Mouse (Mus musculus) midbrain, embryonic 14.5 days (tissue): Measurements from ENCODE around the gene Tspan15. TPM values are rescaled to one million over a fixed set of nuclear protein-coding genes. Genes with fewer than 3 reads are reported as not detected.

Experiments used
- ATAC-seq: fragments of 200-750 bp; cut with Nextera tagmentation; 2 replicates; pipeline ENCODE4 v1.8.0; 2017; ENCODE audit warnings: moderate number of reproducible peaks, moderate library complexity; ENCODE audit not compliant: low FRiP score, low TSS enrichment
- DNase-seq: peaks from one replicate; pipeline ENCODE4 v3.0.0-alpha.2; 2015
- H3K27ac ChIP-seq: fragments of 300-500 bp; sonication (generic); replicated peaks from 2 replicates; pipeline ENCODE4 v1.5.1; 2014; ENCODE audit warnings: mild to moderate bottlenecking, low read depth, low read length, moderate library complexity
- H3K27me3 ChIP-seq: fragments of 300-500 bp; sonication (generic); 2 replicates; pipeline ENCODE4 v1.6.1; 2014; ENCODE audit warnings: low read length, control low read depth, mixed read lengths; ENCODE audit not compliant: control insufficient read depth, insufficient read depth
- H3K36me3 ChIP-seq: fragments of 300-500 bp; sonication (generic); 2 replicates; pipeline ENCODE4 v1.6.1; 2014; ENCODE audit warnings: low read length, control low read depth; ENCODE audit not compliant: control insufficient read depth, insufficient read depth
- H3K4me1 ChIP-seq: fragments of 300-500 bp; sonication (generic); 2 replicates; pipeline ENCODE4 v1.6.1; 2014; ENCODE audit warnings: mild to moderate bottlenecking, antibody characterized with exemption, low read length, control low read depth; ENCODE audit not compliant: control insufficient read depth, insufficient read depth
- H3K4me2 ChIP-seq: fragments of 300-500 bp; sonication (generic); 2 replicates; pipeline ENCODE4 v1.6.1; 2014; ENCODE audit warnings: mild to moderate bottlenecking, low read length, moderate library complexity
- H3K4me3 ChIP-seq: fragments of 300-500 bp; sonication (generic); replicated peaks from 2 replicates; pipeline ENCODE4 v1.5.1; 2014; ENCODE audit warnings: low read depth, low read length
- H3K9ac ChIP-seq: fragments of 300-500 bp; sonication (generic); replicated peaks from 2 replicates; pipeline ENCODE4 v1.6.1; 2014; ENCODE audit warnings: mild to moderate bottlenecking, low read length, moderate library complexity
- H3K9me3 ChIP-seq: fragments of 300-500 bp; sonication (generic); 2 replicates; pipeline ENCODE4 v1.6.1; 2016; ENCODE audit warnings: low read length, control low read depth, mixed read lengths; ENCODE audit not compliant: control insufficient read depth
- WGBS: fragments of 180-500 bp; shearing (Covaris S2); extraction: QIAGEN DNeasy Blood & Tissue Kit; methylation state at CpG from one replicate; pipeline ENCODE4 v1.1.7; 2014; 5-methylcytosine and 5-hydroxymethylcytosine counted together
- polyA plus RNA-seq: library from polyadenylated mRNA; unstranded; fragments of >200 nt; fragmentation: Nextera tagmentation; extraction: Ambion mirVana; gene quantifications from 2 replicates; pipeline ENCODE4 v1.2.1, GENCODE M21; 2014

Tspan15 gene
- 12.7 and 13.4 TPM in 2 replicates for polyA plus RNA-seq

DNA sequence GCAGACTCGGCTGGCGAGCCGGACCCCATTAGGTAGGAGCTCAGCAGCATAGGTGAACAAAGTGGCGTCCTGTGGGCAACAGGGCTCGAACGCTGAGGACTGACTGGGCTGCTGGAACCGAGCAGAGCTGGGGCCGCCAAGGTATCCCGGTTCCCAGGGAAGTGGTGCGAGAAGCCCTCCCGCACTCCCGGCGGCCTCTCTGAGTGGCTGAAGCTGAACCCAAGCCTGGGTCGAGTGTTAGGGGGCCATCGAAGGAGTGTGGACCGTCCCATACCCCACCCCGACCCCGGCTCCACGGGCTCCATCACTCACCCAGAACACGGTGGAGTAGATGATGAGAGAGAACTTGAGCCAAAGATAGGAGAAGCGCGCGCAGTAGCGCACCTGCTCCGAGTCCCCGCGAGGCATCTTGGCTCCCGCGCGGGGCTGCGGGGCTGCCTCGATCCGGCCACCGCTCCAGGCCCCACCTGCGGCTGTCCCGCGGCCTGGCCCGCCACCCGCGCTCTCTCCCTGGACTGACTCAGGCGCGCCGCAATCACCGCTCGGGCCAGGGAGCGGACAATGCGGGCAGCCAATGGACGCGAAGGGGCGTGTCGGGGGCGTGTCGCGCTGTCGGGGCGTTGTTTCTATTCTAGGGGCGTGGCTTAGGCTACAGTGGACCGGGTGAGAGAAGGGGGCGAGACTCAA is at the start of gene Tspan15:
Gene Tspan15 (minus strand): TSS at position 544 of the 687 bp plus-strand sequence.
- H3K36me3 ChIP-seq: no peaks in the 10 kb centered on the region
- ATAC-seq (peak; percentile 93), DNase-seq (peak; percentile 94)
- H3K9ac ChIP-seq: peak within 1 kb of the TSS; percentile 66
- H3K27me3 ChIP-seq: no peaks in the 10 kb centered on the region
- WGBS: under 1% methylated on average over 59 of the region's 59 CpGs
- H3K4me2 ChIP-seq: peak within 1 kb of the TSS; percentile 94
- H3K27ac ChIP-seq: no peak within 1 kb of the TSS
- no peaks in the 10 kb centered on the region for H3K9me3 ChIP-seq
- H3K4me1 ChIP-seq: peaks cover 10% of the 10 kb centered on the region; the same call in 1 of the 2 replicates
- H3K4me3 ChIP-seq: peak within 1 kb of the TSS; percentile 60

DNA sequence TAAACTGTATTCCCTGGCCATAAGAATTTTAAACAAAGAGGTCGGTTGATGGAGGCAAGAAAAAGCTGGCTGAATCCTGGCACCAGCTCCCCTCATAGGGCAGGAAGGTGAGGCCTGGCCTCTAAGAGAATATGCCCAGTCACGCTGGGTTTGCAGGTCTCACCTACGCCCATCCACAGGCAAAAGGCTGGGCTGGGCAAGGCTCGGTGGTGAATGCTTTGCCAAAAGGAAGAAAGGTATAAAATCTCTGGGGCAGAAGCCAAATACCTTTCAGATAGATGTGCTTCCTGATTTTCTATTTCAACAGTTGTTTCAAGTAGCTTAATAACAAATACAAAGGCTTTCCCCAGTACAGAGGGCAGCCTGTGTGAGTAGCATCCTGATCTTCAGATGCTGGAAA is 48.6 kb upstream of the Tspan15 start:
- no peak overlapping the region for H3K4me3 ChIP-seq
- DNase-seq (no peak), ATAC-seq (no peak)
- H3K4me1 ChIP-seq: no peaks in the 10 kb centered on the region
- no peaks in the 10 kb centered on the region for H3K27me3 ChIP-seq
- no peak overlapping the region for H3K4me2 ChIP-seq
- H3K36me3 ChIP-seq: peaks cover 48% of the 10 kb centered on the region
- H3K27ac ChIP-seq: no peak overlapping the region
- 90% methylated on average over 4 of the region's 4 CpGs for WGBS
- H3K9me3 ChIP-seq: no peaks in the 10 kb centered on the region
- H3K9ac ChIP-seq: no peak overlapping the region

DNA sequence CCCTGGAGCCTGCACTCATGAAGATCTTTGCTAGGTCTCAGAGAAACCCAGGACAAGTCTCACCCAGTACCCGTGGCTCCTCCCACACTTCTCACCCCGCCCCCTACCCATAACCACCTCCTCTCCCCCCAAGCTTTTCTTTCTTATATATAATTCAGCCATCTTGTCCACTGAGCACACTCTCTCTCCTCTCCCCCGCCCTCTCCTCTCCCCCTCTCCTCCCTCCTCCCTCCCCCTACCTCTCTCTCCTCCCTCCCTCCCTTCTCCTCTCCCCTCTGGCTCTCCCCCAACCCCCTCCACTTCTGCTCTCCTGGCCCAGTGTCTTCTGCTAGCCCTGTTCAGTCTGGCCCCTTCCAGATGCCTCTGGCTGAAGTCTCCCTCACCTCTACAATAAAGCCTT is 48.0 kb upstream of the Tspan15 start:
- Histone ChIP-seq H3K27ac (no peak overlapping the region), H3K27me3 (no peaks in the 10 kb centered on the region), H3K4me2 (no peak overlapping the region), H3K4me3 (no peak overlapping the region), H3K9ac (no peak overlapping the region), H3K4me1 (no peaks in the 10 kb centered on the region), H3K36me3 (peaks cover 46% of the 10 kb centered on the region), H3K9me3 (no peaks in the 10 kb centered on the region)
- ATAC-seq: no peak
- DNase-seq: no peak
- 81% methylated on average over 3 of the region's 3 CpGs for WGBS

DNA sequence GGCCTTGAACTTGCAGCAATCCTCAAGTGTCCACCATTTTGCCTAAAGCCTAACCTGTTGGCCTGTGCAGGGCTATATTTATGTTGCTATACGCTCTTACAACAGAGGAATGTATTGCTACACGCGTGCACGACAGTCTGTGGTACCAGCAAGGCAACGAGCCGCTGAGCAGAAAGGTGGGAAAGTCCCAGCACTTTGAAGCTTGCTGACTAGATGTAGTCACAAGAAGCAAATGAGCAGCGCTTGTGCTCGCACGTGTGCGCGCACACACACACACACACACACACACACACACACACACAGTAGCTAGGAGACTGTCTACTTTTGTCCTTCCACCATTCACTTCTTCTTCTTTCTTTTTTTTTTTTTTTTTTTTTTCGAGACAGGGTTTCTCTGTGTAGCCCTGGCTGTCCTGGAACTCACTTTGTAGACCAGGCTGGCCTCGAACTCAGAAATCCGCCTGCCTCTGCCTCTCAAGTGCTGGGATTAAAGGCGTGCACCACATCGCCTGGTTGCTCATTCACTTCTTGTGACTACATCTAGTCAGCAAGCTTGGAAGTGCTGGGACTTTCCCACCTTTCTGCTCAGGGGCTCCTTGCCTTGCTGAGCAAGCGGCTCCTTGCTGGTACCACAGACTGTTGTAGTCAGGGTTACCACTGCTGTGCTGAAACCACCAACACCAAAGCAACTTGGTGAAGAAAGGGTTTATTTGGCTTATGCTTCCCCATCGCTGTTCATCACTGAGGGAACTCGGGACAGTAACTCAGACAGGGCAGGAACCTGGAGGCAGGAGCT is 46.6 kb upstream of the Tspan15 start:
- Histone ChIP-seq H3K4me2 (no peak overlapping the region), H3K36me3 (peaks cover 33% of the 10 kb centered on the region), H3K9ac (no peak overlapping the region), H3K27me3 (no peaks in the 10 kb centered on the region), H3K4me3 (no peak overlapping the region), H3K9me3 (no peaks in the 10 kb centered on the region), H3K4me1 (no peaks in the 10 kb centered on the region), H3K27ac (no peak overlapping the region)
- WGBS: 94% methylated on average over 17 of the region's 19 CpGs
- DNase-seq: no peak
- no peak for ATAC-seq

DNA sequence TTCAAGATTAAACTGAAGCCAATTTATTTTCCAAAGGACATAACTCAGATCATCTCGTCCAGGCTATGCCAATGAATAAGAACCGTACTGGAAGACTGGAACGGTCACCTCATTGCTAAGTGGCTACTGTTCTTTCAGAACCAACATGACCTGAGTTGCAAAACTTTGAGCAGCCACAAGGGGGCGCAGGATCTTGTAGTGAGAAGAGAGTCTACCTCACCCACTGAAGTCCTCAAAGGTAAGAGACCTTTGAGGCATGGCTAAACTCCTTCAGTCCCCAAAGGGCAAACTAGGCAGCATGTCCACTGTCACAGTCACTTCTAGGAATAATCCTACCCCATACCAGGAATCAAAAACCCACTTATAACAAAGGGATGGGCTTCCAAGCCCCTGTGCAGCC is 44.2 kb upstream of the Tspan15 start:
- H3K27ac ChIP-seq: no peak overlapping the region
- ATAC-seq: no peak
- H3K36me3 ChIP-seq: peaks cover 29% of the 10 kb centered on the region
- WGBS: 41% methylated on average over 4 of the region's 4 CpGs
- no peak overlapping the region for H3K4me3 ChIP-seq
- no peak overlapping the region for H3K9ac ChIP-seq
- peak; percentile 88 for DNase-seq
- H3K9me3 ChIP-seq: no peaks in the 10 kb centered on the region
- H3K4me2 ChIP-seq: no peak overlapping the region
- H3K27me3 ChIP-seq: no peaks in the 10 kb centered on the region
- H3K4me1 ChIP-seq: no peaks in the 10 kb centered on the region

DNA sequence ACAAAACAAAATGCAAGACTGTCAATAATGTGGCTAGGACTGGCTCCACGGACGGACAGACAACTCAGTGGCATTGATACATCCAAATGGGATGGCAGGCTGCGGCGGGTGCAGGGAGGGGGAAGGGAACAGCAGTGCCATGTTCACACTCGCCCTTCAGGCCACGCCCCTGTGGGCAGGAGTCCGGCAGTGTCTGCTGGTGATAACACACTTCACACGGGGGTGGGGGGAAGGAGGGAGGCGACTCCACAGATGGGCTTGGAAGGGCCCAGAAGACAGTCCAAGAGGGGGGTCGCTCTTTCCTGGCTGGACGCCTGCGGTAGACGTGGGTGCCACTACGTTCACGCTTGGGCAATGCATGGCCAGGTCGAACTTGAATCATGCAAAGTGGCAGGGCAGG is 38.2 kb upstream of the Tspan15 start:
- Histone ChIP-seq H3K36me3 (peaks cover 38% of the 10 kb centered on the region), H3K9me3 (no peaks in the 10 kb centered on the region), H3K27ac (no peak overlapping the region), H3K9ac (no peak overlapping the region), H3K27me3 (no peaks in the 10 kb centered on the region), H3K4me3 (no peak overlapping the region), H3K4me2 (no peak overlapping the region), H3K4me1 (no peaks in the 10 kb centered on the region)
- WGBS: 83% methylated on average over 16 of the region's 16 CpGs
- DNase-seq: no peak
- no peak for ATAC-seq

DNA sequence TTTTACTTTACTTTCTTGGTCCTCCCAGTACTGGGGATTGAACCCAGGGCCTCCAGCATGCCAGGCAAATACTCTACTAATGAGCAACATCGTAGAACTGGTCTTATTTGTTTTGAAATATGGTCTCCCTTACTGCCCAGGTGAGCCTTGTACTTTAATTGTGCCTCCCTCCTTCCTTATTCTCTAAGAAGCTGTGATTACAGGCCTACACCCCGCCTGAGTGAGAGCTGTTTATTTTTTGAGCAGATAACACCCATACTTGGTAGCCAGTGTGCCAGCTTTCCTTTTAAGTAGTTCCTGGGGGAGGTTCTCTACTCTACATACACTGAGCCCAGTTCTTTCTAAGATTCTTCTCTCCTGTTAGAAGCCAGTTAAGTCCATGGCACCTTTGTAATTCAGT is 33.2 kb upstream of the Tspan15 start:
- Histone ChIP-seq H3K4me2 (no peak overlapping the region), H3K27me3 (no peaks in the 10 kb centered on the region)
- no peak for ATAC-seq

GRCm38 (mm10) chr10:62261115-62261886 is 30.2 kb upstream of the Tspan15 start:
- no peak overlapping the region for H3K4me3 ChIP-seq
- H3K27ac ChIP-seq: no peak overlapping the region
- peak; percentile 60; the same call in 1 of the 2 replicates for ATAC-seq
- H3K9me3 ChIP-seq: no peaks in the 10 kb centered on the region
- no peak overlapping the region for H3K9ac ChIP-seq
- no peaks in the 10 kb centered on the region for H3K4me1 ChIP-seq
- WGBS: 24% methylated on average over 18 of the region's 18 CpGs
- H3K36me3 ChIP-seq: no peaks in the 10 kb centered on the region
- DNase-seq: peak; percentile 79
- no peak overlapping the region for H3K4me2 ChIP-seq
- no peaks in the 10 kb centered on the region for H3K27me3 ChIP-seq

More for the DNA sequence above, 33.2 kb upstream of the Tspan15 start:
- no peak overlapping the region for H3K9ac ChIP-seq
- no peaks in the 10 kb centered on the region for H3K9me3 ChIP-seq
- H3K27ac ChIP-seq: no peak overlapping the region
- 89% methylated on average over 2 of the region's 2 CpGs for WGBS
- no peak overlapping the region for H3K4me3 ChIP-seq
- no peak for DNase-seq
- peaks cover 9% of the 10 kb centered on the region for H3K36me3 ChIP-seq
- no peaks in the 10 kb centered on the region for H3K4me1 ChIP-seq
